Mouse (Mus musculus) left cerebral cortex, postnatal 10 days (tissue): ENCODE measurements at regions not wholly inside any gene's neighbourhood (a gene's known extent, or its start where the extent isn't known, plus 50 kb on each side); places are given as distances from the start of the nearest gene placed in this dataset.
A peak's percentile ranks its signal among the peaks of the same experiment; 100 is the strongest.

ENCODE experiments used
- DNase-seq, 2 experiments: peaks; one replicate each; pipeline ENCODE4 v3.0.0; 2021 to 2022; ENCODE audit warnings: low spot score in 2 of 2, mixed read lengths in 1 of 2; ENCODE audit errors: extremely low spot score in 1 of 2
- intact Hi-C: fragments of 180-260 bp; cut with DNase I; formaldehyde crosslinking; loops from one replicate; pipeline ENCODE4 v1.15.1; 2025

DNA sequence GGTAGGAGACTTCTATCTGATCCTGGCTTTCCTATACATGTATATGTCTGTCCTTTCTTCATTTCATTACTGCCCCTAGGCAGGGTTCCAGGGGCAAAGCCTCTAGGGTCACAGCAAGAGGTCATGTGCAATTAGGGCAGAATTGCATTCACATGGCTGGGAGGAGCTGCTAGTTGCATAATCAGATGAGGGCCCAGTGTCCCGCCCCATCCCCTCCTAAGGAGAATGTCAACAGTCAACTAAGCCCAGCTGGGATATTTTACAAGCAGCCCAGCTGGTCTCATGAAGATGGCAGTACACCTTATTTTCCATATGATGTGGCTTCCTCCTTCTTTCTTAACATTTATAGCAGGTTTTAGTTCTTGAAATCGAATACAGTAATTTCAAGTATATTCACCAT, 273.3 kb upstream of the Irx5 start:
- intact Hi-C loops: no loop called here

DNA sequence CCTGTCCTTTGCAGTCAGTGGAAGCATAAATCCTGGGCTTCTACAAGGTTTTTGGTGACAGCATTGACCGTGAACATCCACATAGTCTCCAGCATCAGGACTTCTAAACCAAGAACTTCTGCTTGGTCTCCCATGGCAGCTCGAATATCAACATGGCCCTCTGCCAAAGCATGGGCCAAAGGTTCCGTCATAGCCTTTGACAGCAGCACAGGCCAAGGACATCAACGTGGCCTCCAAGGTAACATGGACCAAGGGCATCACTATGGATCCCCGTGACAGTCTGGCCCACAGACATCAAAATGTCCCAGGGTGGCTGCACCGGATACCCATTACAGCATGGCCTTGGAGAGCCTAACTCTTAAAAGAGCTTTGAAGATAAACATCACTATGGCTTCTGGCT, 275.5 kb upstream of the Irx5 start:
- no peak for DNase-seq
- intact Hi-C loops: no loop called here

More for the DNA sequence above, 273.3 kb upstream of the Irx5 start:
- no peak for DNase-seq

DNA sequence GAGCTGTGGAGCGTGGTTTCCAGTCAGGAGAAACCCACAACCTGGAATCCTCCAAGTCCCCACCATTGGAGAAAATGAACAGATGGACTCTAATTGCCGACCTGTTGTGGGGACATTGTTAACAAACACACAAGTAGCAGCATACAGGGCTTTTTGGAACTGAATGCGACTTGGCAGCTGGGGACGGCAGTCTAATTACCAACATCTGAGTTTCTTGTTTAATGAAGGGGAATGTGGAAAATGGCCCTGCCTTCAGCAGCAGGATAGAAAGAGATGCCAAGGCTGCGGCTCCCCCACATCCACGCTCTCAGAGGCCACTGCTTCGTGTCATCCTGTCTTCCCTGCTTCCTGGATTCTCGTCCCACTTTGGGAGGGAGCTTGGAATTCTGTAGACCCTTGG, 276.6 kb upstream of the Irx5 start:
- DNase-seq: peak in 1 of 2 experiments; percentile 9
- intact Hi-C loops: no loop called here

DNA sequence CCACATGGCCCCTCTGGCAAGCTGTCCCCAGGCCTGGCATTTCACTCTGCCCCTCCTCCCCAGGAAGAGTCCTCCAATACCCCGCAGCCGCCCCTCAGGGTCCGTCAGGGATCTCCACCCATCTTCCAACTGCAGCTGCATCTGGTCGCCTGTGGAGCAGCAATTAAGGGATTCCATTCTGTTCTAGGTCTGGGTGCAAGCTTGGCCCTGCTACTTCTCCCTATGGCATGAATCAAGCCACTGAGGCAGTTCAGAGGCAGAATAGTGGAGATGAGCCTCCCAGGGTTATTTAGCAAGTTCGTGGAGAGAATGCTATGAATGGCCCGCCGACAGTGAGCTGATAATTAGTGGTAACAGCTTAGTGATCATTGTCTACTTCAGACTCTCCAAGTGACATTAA, 275.7 kb upstream of the Irx3 start:
- intact Hi-C loops: no loop called here
- DNase-seq: no peak

DNA sequence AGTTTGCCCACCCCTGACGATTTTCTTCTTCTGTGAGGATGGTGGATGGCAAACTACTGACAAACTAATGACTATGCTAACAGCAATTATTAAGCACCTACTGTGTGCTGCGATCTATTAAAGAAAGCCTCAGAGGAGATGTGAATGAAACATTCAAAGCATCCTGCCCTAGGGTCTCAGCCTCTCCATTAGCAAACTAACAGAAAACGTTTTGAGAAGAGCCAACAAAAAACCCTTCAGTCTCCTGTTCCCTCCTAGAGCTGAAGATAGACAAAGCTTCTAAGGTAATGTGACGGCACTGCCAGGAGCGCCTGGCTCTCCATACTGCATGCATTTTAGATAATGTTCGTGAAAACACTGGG, 270.4 kb upstream of the Irx3 start:
- no peak for DNase-seq
- intact Hi-C loops: no loop called here

DNA sequence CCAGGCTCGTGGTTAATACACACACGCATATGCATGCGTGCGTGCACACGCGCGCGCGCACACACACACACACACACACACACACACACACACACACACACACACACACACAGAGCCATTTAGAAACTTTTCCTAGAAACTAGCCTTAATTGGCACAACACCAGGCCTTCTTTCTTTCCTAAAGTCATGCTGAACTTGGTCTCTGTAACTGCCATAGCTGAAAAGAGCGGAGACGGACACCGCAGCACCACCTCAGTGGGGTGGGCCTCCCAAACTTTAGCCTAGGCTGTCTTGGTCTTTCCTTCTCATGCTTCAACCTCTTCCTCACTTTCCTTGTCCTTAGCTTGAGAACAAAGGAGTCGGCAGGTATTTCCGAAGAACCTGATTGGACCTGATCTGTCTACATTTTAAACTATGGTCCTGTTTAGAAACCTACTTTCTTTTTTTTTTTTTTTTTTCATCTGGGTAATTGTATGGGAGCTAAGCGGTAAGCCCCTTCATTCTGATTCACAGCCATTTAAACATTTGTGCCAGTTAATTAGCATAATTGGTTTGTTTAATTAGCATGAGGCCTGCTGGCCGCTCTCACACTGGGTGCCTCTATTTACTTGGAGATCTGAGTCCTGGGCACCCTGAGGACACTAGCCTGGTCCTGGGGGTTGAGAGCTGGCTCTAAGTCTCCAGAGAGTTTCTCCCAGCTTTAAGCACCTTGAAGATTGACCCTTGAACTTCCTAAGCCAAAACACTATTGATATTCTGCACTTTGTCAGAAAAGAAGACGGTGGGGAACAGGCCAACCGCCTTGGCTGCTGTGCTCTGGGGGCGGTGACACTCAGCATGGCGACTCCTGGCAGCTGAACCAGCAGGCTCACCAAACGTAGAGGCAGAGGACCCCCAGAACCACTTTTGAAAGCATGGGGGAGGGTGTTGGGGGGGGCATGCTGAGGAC, 269.7 kb upstream of the Irx3 start:
- no peak for DNase-seq

DNA sequence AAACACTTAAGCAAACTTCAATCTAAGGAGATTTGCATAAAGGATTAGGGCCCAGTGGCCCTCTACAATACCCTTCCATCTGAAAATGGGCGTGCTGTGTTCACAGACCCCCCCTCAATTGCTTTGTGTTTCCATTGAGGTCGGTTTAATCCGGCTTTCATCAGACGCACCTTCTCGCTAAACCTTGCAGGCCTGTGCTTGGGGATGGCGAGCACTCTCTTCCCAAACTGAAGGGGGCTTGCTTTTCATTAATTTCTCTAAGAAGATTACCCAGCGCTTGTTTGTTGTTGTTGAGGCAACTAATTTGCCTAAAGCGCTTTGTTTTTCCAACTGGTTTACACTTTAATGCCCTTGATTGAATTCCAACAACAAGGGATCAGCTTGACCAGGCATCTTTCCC, 268.8 kb upstream of the Irx3 start:
- intact Hi-C loops: no loop called here
- no peak for DNase-seq

More for the DNA sequence above, 269.7 kb upstream of the Irx3 start:
- intact Hi-C loops: no loop called here

DNA sequence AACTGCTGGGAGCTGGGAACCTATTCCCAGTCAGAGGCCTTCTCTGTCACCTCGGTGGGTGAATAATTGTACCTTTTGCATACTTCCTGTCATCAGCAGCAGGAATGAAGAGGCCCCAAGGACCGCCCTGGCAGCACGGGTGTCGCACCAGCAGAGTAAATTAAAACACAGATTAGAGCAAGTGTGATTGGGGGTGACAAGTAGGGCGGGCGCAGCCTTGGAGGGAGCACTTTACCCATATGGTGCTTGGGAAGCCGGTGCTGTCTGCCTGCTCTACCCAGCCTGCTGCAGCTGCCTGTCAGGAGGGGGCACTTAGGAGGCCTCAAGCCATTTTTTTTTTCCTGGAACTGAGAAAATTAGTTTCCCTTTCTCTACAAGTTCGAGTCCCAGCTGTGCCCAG, 264.6 kb upstream of the Irx3 start:
- no peak for DNase-seq

DNA sequence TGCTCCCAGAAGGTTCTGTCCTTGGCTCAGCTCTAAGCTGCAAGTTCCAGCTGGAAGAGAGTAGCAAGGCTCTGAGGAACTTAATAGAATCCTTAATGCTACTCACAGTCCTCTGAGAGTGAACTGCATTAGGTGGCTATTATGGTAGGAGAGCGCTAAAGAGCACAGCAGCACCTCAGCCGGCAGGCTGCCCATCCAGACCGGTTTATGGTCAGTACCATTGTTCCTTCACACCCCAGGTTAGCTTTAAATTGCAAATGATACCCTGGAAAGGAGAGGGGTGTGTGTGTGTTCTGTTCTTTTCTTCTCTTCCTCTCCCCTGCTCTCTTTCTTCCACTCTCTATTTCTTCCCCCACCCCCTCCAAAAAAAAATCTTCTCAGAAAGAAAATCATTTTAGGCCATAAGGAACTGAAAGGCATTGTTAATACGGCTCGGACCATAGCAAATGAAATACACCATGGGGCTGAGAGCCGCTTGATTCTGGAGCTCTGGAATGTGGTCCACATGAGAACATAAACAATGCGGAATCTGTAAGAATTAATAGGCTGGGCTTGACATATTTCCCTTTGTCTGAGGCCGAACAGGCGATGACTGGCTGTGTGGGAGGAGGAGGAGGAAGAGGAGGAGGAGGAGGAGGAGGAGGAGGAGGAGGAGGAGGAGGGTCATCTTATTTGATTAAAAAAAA, 263.8 kb upstream of the Irx3 start:
- no peak for DNase-seq
- intact Hi-C loops: no loop called here

More for the DNA sequence above, 264.6 kb upstream of the Irx3 start:
- intact Hi-C loops: no loop called here

DNA sequence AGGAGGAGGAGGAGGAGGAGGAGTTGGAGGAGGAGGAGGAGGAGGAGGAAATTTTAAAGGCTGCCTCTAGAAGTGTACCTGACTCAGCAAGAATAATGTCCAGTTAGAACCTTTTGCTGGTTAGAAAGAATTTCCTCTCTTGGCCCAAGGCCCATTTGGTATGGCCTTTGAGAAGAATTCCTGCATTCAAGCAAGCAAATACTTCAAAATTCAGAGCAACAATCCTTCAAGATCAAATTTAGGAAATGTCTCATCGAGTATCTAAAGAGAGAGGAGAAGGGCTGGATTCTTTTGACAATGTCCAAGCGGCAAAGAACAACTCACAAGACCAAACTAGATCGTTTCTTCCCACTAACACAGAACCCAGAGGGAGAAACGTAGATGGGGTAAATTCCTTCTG, 263.1 kb upstream of the Irx3 start:
- no peak for DNase-seq
- intact Hi-C loops: no loop called here

DNA sequence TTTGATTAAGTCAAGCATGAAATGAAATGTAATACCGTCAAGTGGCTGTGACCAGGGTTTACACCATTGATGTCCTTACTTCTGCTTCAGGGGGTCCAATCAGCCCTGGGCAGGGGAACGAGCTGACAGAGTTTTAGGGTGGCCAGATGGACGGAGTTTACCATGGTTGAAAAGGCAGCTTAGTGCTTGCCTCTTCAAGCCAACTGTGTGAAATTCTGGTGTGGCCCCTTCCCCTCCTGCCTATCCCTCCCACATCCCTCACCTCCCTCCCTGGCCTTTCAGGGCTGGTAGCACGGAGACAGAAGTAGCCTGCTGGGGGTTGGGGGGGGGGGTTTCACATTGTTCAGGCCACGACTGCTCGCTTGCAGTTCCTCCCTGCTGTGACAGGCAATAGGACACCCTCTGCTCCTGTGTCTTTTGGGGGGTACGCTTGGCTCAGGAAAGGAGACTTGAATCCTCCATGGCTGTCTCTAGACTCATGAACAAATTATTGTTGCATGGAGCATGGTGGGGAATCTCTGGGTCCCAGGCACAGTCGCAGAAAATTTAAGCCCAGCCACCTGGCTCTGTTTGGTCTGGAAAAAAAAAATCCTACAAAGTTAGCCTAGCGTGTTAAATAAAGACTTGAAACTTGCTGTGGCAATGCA, 262.4 kb upstream of the Irx3 start:
- DNase-seq: no peak
- intact Hi-C loops: no loop called here

DNA sequence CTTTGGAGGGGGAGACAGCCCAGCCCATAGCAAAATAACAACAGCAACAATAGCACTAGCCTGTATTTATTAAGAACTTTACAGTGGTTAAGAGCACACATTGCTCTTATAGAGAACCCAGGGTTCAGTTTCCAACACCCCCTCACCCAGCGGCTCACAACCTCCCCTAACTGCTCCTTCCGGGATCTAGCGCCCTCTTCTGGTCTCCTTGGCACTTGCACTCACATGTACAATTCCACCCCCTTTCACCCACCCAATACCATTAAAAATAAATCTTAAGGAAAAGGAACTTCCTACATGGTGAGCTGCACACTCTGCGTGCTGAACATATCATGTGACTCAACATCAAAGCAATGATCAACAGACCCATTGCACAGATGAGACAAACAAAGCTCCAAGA, 261.5 kb upstream of the Irx3 start:
- intact Hi-C loops: no loop called here
- no peak for DNase-seq

DNA sequence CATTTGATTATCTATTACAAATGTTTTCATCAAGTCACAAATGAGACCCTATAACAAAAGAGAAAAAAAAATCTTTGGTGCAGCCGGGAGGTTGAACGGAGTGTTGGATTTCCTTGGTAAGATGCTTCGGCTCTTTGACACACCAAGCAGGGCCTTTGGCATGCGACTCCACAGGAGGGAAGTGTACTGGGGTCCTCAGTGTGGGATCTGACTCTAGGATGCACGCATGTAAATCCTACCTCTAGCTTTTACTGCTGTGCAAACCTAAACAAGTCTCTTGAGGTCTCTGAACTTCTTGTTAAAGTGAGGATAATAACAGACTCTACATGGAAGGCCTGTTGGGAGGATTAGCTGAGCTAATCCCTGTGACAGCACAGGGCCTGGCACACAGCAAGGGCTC, 257.6 kb upstream of the Irx3 start:
- DNase-seq: no peak

DNA sequence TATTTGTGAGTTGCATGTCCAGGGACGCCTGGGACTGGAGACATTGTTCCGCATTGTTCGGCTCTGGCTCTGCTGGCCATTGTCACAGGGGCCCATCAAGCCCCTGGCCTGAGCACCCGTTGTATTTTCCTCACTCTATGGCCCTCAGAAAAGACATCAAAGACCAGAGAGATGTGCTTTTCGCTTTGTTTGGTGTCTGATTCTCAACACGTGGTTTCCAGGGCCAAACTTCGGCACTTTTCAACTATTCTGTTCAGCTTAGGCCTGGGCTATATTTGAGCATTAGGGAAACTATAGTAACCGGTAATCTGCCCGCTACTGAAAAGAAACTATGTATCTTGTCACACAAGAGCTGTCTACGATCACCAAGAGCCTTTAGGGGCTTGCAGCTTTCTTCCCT, 257.1 kb upstream of the Irx3 start:
- no peak for DNase-seq

More for the DNA sequence above, 257.6 kb upstream of the Irx3 start:
- intact Hi-C loops: no loop called here

DNA sequence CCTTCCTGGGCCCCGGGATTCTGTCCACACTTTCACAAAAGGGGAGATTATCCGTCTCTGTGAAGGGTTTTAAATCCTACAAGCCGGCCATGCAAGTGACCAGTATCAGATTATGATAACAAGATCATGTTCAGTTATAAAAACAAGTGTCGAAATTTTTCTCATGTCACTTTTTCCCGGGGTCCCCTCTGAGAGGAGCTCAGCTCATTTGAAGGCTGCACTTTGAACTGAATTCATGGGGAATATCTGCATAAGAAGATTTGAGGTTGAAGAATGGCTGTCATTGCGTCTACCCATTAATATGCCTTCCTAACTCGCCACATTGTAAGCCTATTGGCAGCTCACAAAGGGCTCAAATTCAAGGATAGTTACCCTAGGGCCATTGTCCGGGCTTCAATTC, 256.0 kb upstream of the Irx3 start:
- no peak for DNase-seq
- intact Hi-C loops: no loop called here

More for the DNA sequence above, 257.1 kb upstream of the Irx3 start:
- intact Hi-C loops: no loop called here

DNA sequence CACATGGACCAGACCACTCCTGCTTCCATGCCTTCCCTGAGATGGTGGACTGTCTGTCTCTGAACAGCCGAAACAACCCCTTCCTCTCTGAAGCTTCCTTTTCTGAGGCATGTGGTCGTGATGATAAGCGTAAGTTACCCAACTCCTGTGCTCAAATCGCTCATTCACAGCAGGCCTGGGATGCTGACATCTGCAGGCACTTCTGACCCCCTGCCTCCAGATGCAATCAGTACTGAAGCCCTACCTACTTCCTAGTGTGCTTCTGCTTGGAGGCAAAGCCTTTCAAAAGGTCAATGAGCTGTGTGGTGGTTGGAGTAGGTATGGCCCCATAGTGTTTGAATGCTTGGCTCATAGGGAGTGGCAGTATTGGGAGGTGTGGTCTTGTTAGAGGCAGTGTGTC, 253.7 kb upstream of the Irx3 start:
- intact Hi-C loops: no loop called here
- no peak for DNase-seq

DNA sequence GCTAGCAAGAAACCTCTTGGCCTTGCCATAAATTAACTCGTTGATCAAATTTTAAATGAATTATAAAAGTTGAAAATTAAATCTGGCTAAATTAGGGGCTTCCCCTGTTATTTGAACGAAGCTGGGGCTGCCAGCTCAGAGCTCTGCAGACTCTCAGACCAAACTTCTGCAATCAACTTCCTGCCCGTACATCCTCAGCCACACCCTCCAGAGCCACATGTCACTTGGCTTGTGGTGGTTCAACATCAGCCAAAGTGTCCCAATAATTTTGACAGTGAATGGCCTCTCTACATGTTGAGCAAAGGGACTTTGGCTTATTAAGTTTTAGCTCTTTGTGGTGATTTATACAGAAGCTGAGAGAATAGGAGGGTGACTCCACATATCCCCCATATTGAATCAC, 242.8 kb upstream of the Irx3 start:
- intact Hi-C loops: no loop called here
- DNase-seq: no peak

DNA sequence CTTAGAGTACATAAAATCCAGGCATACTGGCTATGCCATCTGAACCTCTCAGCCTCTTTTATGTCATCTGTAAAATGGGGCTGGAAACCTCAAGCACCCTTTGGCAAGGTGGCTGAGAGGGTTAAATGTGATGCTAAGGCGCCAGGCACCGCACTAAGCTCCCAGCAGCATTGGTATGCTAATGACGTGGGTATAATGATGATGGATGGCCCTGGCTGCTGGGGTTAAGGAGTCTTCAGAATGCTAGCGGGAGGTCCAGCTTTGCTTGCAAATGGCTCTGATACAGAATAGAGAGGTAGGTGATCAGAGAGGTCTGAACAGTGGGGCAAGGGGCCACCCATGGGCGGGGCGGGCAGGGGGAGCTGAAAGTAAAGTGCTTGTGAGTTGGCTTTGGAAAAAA, 241.1 kb upstream of the Irx3 start:
- DNase-seq: no peak
- intact Hi-C loops: no loop called here

DNA sequence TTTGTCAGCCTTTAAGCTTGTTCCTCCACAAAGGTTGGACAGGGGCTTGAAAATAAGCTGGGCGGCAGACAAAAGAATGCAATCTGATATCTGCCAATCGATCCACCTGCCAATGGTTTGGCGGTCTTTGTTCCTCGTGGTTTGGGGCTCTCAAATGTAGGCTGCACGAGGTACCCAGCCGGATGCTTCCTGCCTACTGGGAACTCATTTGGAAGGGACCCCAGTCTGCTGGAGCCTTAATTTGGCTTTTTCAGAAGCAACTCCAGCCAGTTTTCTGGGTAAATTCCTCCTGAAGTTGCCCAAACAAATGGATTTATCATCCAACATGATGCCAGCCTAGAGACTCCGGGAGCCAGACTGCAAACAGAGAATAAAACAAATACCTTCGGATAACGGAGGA, 228.1 kb upstream of the Irx3 start:
- intact Hi-C loops: no loop called here
- DNase-seq: no peak

DNA sequence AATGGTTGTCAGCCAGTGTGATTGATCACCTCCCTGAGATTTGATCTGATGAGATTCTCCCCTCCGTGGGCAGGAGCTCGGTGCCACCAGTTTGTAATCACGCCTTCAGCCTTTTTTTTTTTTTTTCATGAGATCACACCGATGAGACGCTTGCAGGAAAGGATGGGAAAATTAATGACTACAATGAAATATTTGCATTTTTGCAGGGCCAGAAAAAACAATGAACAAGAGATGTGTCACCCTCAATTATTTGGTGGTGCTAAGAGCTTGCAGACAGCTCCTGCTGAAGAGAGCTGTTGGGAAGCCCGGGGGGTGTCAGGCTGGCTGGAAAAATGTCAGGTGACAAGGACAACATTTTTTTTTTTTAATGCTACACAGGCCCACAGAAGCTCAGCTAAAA, 227.6 kb upstream of the Irx3 start:
- intact Hi-C loops: no loop called here
- DNase-seq: no peak
